Mouse (Mus musculus) embryonic fibroblast, embryonic 13.5 days (primary cell): ENCODE data around the gene Sptbn4.

Source experiments
- CTCF ChIP-seq: IDR thresholded peaks from 2 replicates; pipeline ENCODE4 v1.5.1; 2011; ENCODE audit warnings: mild to moderate bottlenecking, control low read depth, low read length, moderate library complexity, borderline replicate concordance; ENCODE audit not compliant: insufficient read depth
- POLR2A ChIP-seq: IDR thresholded peaks from 2 replicates; pipeline ENCODE4 v1.6.1; 2011; ENCODE audit warnings: low read depth, mild to moderate bottlenecking, control low read depth, low read length, moderate library complexity

GRCm38 (mm10) chr7:27359706-27360358 is 87.7 kb downstream of the Sptbn4 start:
- TF ChIP-seq CTCF = no peak
- TF ChIP-seq POLR2A = no peak
